Mouse (Mus musculus): ENCODE results near the gene Prkn. TPM values are rescaled to one million over a fixed set of nuclear protein-coding genes. Genes with fewer than 3 reads are reported as not detected.

The Prkn gene
- polyA plus RNA-seq, 1 experiment from 2014 or later = 1.00 TPM

GRCm38 (mm10) chr17:12076816-12077215 is 1236.6 kb downstream of the Prkn start:
- no peak overlapping the region for H3K4me2 ChIP-seq (ENCODE audit: low read depth, low read length)
- no peak overlapping the region for H3K9ac ChIP-seq (replicated peaks)
- H3K4me1 ChIP-seq (ENCODE audit: insufficient read depth) = no peaks in the 10 kb centered on the region
- ATAC-seq (no peak), DNase-seq (no peak)
- no peak for TF ChIP-seq EP300 (IDR thresholded peaks at IDR 0.05; ENCODE audit: low read depth)
- TF ChIP-seq CTCF (IDR thresholded peaks at IDR 0.05; ENCODE audit: low read depth) = no peak
- no peaks in the 10 kb centered on the region for H3K36me3 ChIP-seq (replicated peaks; ENCODE audit: insufficient read depth, low read length)
- H3K4me3 ChIP-seq (ENCODE audit: low read depth, low read length) = no peak overlapping the region
- no peaks in the 10 kb centered on the region for H3K27me3 ChIP-seq (ENCODE audit: insufficient read depth, low read length)
- no peak overlapping the region for H3K27ac ChIP-seq (ENCODE audit: low read depth)
- WGBS (ENCODE audit: insufficient replicate concordance) = 50% methylated on average over 2 of the region's 2 CpGs
- H3K9me3 ChIP-seq (ENCODE audit: low read length) = no peaks in the 10 kb centered on the region

- Histone ChIP-seq H3K4me2 (ENCODE audit: low read depth, low read length) (no peak overlapping the region), H3K27ac (ENCODE audit: low read depth) (no peak overlapping the region), H3K4me1 (ENCODE audit: insufficient read depth) (no peaks in the 10 kb centered on the region), H3K9ac (replicated peaks) (no peak overlapping the region), H3K36me3 (replicated peaks; ENCODE audit: insufficient read depth, low read length) (no peaks in the 10 kb centered on the region), H3K27me3 (ENCODE audit: insufficient read depth, low read length) (no peaks in the 10 kb centered on the region), H3K4me3 (ENCODE audit: low read depth, low read length) (no peak overlapping the region), H3K9me3 (ENCODE audit: low read length) (no peaks in the 10 kb centered on the region)
- no peak for ATAC-seq
- TF ChIP-seq EP300 (IDR thresholded peaks at IDR 0.05; ENCODE audit: low read depth) (no peak), CTCF (IDR thresholded peaks at IDR 0.05; ENCODE audit: low read depth) (no peak)
- WGBS (ENCODE audit: insufficient replicate concordance) = 46% methylated on average over 20 of the region's 20 CpGs
- no peak for DNase-seq
These were observed 1240.7 kb downstream of the Prkn start for GRCm38 (mm10) chr17:12080656-12081495.

GRCm38 (mm10) chr17:12082201-12082600 is 1242.0 kb downstream of the Prkn start:
- 74% methylated on average over 5 of the region's 5 CpGs for WGBS (ENCODE audit: insufficient replicate concordance)
- Histone ChIP-seq H3K27me3 (ENCODE audit: insufficient read depth, low read length) (no peaks in the 10 kb centered on the region), H3K36me3 (replicated peaks; ENCODE audit: insufficient read depth, low read length) (no peaks in the 10 kb centered on the region), H3K27ac (ENCODE audit: low read depth) (no peak overlapping the region), H3K4me3 (ENCODE audit: low read depth, low read length) (no peak overlapping the region), H3K9ac (replicated peaks) (no peak overlapping the region), H3K4me1 (ENCODE audit: insufficient read depth) (no peaks in the 10 kb centered on the region), H3K9me3 (ENCODE audit: low read length) (no peaks in the 10 kb centered on the region), H3K4me2 (ENCODE audit: low read depth, low read length) (no peak overlapping the region)
- DNase-seq (no peak), ATAC-seq (no peak)
- no peak for TF ChIP-seq CTCF (IDR thresholded peaks at IDR 0.05; ENCODE audit: low read depth)
- no peak for TF ChIP-seq EP300 (IDR thresholded peaks at IDR 0.05; ENCODE audit: low read depth)

GRCm38 (mm10) chr17:12090261-12090927 is 1250.2 kb downstream of the Prkn start:
- TF ChIP-seq EP300 (IDR thresholded peaks at IDR 0.05; ENCODE audit: low read depth) (no peak), CTCF (IDR thresholded peaks at IDR 0.05; ENCODE audit: low read depth) (no peak)
- H3K36me3 ChIP-seq (replicated peaks; ENCODE audit: insufficient read depth, low read length) = no peaks in the 10 kb centered on the region

GRCm38 (mm10) chr17:12092901-12093564 is 1252.8 kb downstream of the Prkn start:
- no peaks in the 10 kb centered on the region for H3K4me1 ChIP-seq (ENCODE audit: insufficient read depth)
- no peak for ATAC-seq
- WGBS (ENCODE audit: insufficient replicate concordance) = 83% methylated on average over 6 of the region's 6 CpGs

More at GRCm38 (mm10) chr17:12090261-12090927, 1250.2 kb downstream of the Prkn start:
- H3K4me1 ChIP-seq (ENCODE audit: insufficient read depth) = no peaks in the 10 kb centered on the region
- no peak overlapping the region for H3K9ac ChIP-seq (replicated peaks)
- H3K4me2 ChIP-seq (ENCODE audit: low read depth, low read length) = no peak overlapping the region
- H3K27me3 ChIP-seq (ENCODE audit: insufficient read depth, low read length) = no peaks in the 10 kb centered on the region
- DNase-seq = no peak
- H3K9me3 ChIP-seq (ENCODE audit: low read length) = no peaks in the 10 kb centered on the region
- H3K4me3 ChIP-seq (ENCODE audit: low read depth, low read length) = no peak overlapping the region
- WGBS (ENCODE audit: insufficient replicate concordance) = 74% methylated on average over 5 of the region's 5 CpGs
- no peak for ATAC-seq
- no peak overlapping the region for H3K27ac ChIP-seq (ENCODE audit: low read depth)

GRCm38 (mm10) chr17:12094016-12094415 is 1253.8 kb downstream of the Prkn start:
- TF ChIP-seq EP300 (IDR thresholded peaks at IDR 0.05; ENCODE audit: low read depth) (no peak), CTCF (IDR thresholded peaks at IDR 0.05; ENCODE audit: low read depth) (no peak)
- WGBS (ENCODE audit: insufficient replicate concordance) = 88% methylated on average over 1 of the region's 1 CpGs

More at GRCm38 (mm10) chr17:12092901-12093564, 1252.8 kb downstream of the Prkn start:
- no peak overlapping the region for H3K4me3 ChIP-seq (ENCODE audit: low read depth, low read length)
- TF ChIP-seq CTCF (IDR thresholded peaks at IDR 0.05; ENCODE audit: low read depth) (no peak), EP300 (IDR thresholded peaks at IDR 0.05; ENCODE audit: low read depth) (no peak)
- no peaks in the 10 kb centered on the region for H3K9me3 ChIP-seq (ENCODE audit: low read length)
- H3K27ac ChIP-seq (ENCODE audit: low read depth) = no peak overlapping the region
- no peak for DNase-seq
- no peaks in the 10 kb centered on the region for H3K36me3 ChIP-seq (replicated peaks; ENCODE audit: insufficient read depth, low read length)
- H3K9ac ChIP-seq (replicated peaks) = no peak overlapping the region
- H3K27me3 ChIP-seq (ENCODE audit: insufficient read depth, low read length) = no peaks in the 10 kb centered on the region
- H3K4me2 ChIP-seq (ENCODE audit: low read depth, low read length) = no peak overlapping the region

More at GRCm38 (mm10) chr17:12094016-12094415, 1253.8 kb downstream of the Prkn start:
- no peak for DNase-seq
- no peak overlapping the region for H3K4me3 ChIP-seq (ENCODE audit: low read depth, low read length)
- H3K9me3 ChIP-seq (ENCODE audit: low read length) = no peaks in the 10 kb centered on the region
- H3K27ac ChIP-seq (ENCODE audit: low read depth) = no peak overlapping the region
- H3K4me1 ChIP-seq (ENCODE audit: insufficient read depth) = no peaks in the 10 kb centered on the region
- no peaks in the 10 kb centered on the region for H3K27me3 ChIP-seq (ENCODE audit: insufficient read depth, low read length)
- no peaks in the 10 kb centered on the region for H3K36me3 ChIP-seq (replicated peaks; ENCODE audit: insufficient read depth, low read length)
- no peak overlapping the region for H3K9ac ChIP-seq (replicated peaks)
- H3K4me2 ChIP-seq (ENCODE audit: low read depth, low read length) = no peak overlapping the region
- no peak for ATAC-seq
